Mouse (Mus musculus) embryonic facial prominence, embryonic 11.5 days (tissue): ENCODE data around the gene Pdpr. TPM values are rescaled to one million over a fixed set of nuclear protein-coding genes. Genes with fewer than 3 reads are reported as not detected.
"Not testable (repeated sequence)": the region's sequence is repeated elsewhere in the genome, so short reads cannot be mapped to it uniquely, and the experiment has no call there.

Experiments used
- ATAC-seq: fragments of 200-750 bp; cut with Nextera tagmentation; replicated peaks from 2 replicates; pipeline ENCODE4 v1.8.0; 2017; ENCODE audit warnings: low read depth; ENCODE audit not compliant: insufficient number of reproducible peaks, low FRiP score, low TSS enrichment
- DNase-seq: peaks from one replicate; pipeline ENCODE4 v3.0.0-alpha.2; 2015; ENCODE audit warnings: low spot score
- H3K27ac ChIP-seq: fragments of 300-500 bp; sonication (generic); replicated peaks from 2 replicates; pipeline ENCODE4 v1.5.1; 2014; ENCODE audit warnings: mild to moderate bottlenecking, low read depth, low read length, control low read depth
- H3K27me3 ChIP-seq: fragments of 300-500 bp; sonication (generic); 2 replicates; pipeline ENCODE4 v1.6.1; 2014; ENCODE audit warnings: mild to moderate bottlenecking, low read length, moderate library complexity, mixed read lengths; ENCODE audit not compliant: control insufficient read depth, insufficient read depth
- H3K36me3 ChIP-seq: fragments of 300-500 bp; sonication (generic); replicated peaks from 2 replicates; pipeline ENCODE4 v1.6.1; 2014; ENCODE audit warnings: low read depth, mild to moderate bottlenecking, low read length, moderate library complexity, mixed read lengths; ENCODE audit not compliant: control insufficient read depth, insufficient read depth
- H3K4me1 ChIP-seq: fragments of 300-500 bp; sonication (generic); 2 replicates; pipeline ENCODE4 v1.6.1; 2014; ENCODE audit warnings: low read length, mixed read lengths; ENCODE audit not compliant: control insufficient read depth, insufficient read depth
- H3K4me2 ChIP-seq: fragments of 300-500 bp; sonication (generic); 2 replicates; pipeline ENCODE4 v1.6.1; 2014; ENCODE audit warnings: low read depth, mild to moderate bottlenecking, control low read depth, low read length, moderate library complexity
- H3K4me3 ChIP-seq: fragments of 300-500 bp; sonication (generic); 2 replicates; pipeline ENCODE4 v1.5.1; 2014; ENCODE audit warnings: low read depth, low read length, control low read depth
- H3K9ac ChIP-seq: fragments of 300-500 bp; sonication (generic); replicated peaks from 2 replicates; pipeline ENCODE4 v1.6.1; 2014; ENCODE audit warnings: mild to moderate bottlenecking, control low read depth, low read length
- H3K9me3 ChIP-seq: fragments of 300-500 bp; sonication (generic); replicated peaks from 2 replicates; pipeline ENCODE4 v1.6.1; 2016; ENCODE audit warnings: mild to moderate bottlenecking, low read length, inconsistent platforms, mixed read lengths; ENCODE audit not compliant: control insufficient read depth
- WGBS: fragments of 180-500 bp; shearing (Covaris S2); extraction: QIAGEN DNeasy Blood & Tissue Kit; methylation state at CpG from one replicate; pipeline ENCODE4 v1.1.7; 2014; 5-methylcytosine and 5-hydroxymethylcytosine counted together
- polyA plus RNA-seq: library from polyadenylated mRNA; unstranded; fragments of >200 nt; fragmentation: Nextera tagmentation; extraction: Ambion mirVana; gene quantifications from 2 replicates; pipeline ENCODE4 v1.2.1, GENCODE M21; 2014

Pdpr gene
- polyA plus RNA-seq, 1 experiment from 2014 or later = 5.5 TPM

DNA sequence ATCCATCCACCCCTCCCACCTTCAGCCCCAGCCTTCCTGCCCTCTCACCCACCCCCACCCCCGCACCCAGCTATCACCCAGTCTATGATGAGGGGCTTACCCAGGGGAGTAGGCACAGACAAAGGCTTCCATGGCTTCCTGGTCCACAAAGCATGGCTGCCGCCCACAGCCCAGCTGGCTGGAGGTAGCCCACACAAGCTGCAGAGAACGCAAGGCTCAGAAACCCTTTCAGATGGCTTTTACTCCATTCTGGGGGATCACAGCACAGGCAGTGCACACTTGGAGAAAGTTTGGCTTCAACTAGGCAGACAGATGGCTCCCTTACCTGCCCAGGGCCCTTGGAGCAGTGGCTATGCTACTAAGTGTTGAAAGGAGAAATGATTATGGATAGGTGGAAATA, 18.5 kb upstream of the Pdpr start:
- no peaks in the 10 kb centered on the region for H3K9me3 ChIP-seq
- H3K27me3 ChIP-seq = no peaks in the 10 kb centered on the region
- DNase-seq = no peak
- no peaks in the 10 kb centered on the region for H3K4me1 ChIP-seq
- H3K4me2 ChIP-seq = no peak overlapping the region
- WGBS = 80% methylated on average over 3 of the region's 3 CpGs
- H3K36me3 ChIP-seq = no peaks in the 10 kb centered on the region
- ATAC-seq = no peak
- H3K9ac ChIP-seq = no peak overlapping the region
- no peak overlapping the region for H3K27ac ChIP-seq
- H3K4me3 ChIP-seq = no peak overlapping the region

- no peak overlapping the region for H3K9ac ChIP-seq
Observed at GRCm38 (mm10) chr8:111079461-111079860, 15.0 kb upstream of the Pdpr start.

GRCm38 (mm10) chr8:111079861-111080271, 14.6 kb upstream of the Pdpr start:
- DNase-seq = peak; percentile 58
- H3K4me3 ChIP-seq = no peak overlapping the region

More at GRCm38 (mm10) chr8:111079461-111079860, 15.0 kb upstream of the Pdpr start:
- no peaks in the 10 kb centered on the region for H3K36me3 ChIP-seq
- no peaks in the 10 kb centered on the region for H3K27me3 ChIP-seq
- H3K9me3 ChIP-seq = no peaks in the 10 kb centered on the region
- H3K4me1 ChIP-seq = no peaks in the 10 kb centered on the region
- H3K4me2 ChIP-seq = no peak overlapping the region
- no peak for DNase-seq
- WGBS = 64% methylated on average over 5 of the region's 5 CpGs
- ATAC-seq = no peak
- H3K4me3 ChIP-seq = no peak overlapping the region
- no peak overlapping the region for H3K27ac ChIP-seq

DNA sequence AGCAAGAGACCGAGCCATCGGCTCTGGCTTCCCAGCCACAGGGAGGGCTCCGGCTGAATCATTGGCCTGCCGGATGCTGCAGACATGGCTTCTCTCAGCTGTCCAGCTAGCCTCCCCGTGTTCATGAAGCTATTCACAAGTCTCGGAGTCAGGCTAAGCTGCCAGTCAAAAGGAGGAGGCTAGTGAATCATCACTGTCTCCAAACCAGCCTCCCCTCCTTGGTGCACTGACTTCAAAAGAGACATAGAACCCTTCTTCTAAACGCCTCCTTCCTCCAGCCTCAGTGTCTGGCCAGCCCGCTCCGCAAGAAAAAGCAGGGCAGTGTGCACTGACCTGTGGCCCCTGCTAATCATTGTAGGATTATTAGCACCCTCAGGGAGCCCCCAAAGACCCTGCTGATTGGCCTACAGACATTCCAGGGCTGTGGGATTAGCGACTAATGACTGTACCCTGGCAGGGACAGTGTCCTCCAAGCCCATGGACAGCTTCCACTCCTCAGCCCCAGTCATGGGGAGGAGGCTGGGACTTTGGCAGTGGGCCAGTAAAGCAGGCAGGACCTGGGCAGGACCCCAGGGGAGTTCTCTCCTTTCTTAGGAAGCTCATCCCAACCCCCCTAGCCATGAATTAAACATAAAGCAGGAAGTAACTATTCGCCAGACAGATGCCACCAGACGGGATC, 12.7 kb upstream of the Pdpr start:
- H3K27me3 ChIP-seq = no peaks in the 10 kb centered on the region
- H3K4me1 ChIP-seq = no peaks in the 10 kb centered on the region
- DNase-seq = no peak
- no peak overlapping the region for H3K4me2 ChIP-seq
- H3K36me3 ChIP-seq = no peaks in the 10 kb centered on the region
- ATAC-seq = peak; percentile 80
- H3K4me3 ChIP-seq = no peak overlapping the region
- no peak overlapping the region for H3K27ac ChIP-seq
- WGBS = 48% methylated on average over 12 of the region's 12 CpGs
- no peak overlapping the region for H3K9ac ChIP-seq
- no peaks in the 10 kb centered on the region for H3K9me3 ChIP-seq

More at GRCm38 (mm10) chr8:111079861-111080271, 14.6 kb upstream of the Pdpr start:
- Histone ChIP-seq H3K4me2 (no peak overlapping the region), H3K9ac (no peak overlapping the region), H3K9me3 (no peaks in the 10 kb centered on the region), H3K36me3 (no peaks in the 10 kb centered on the region), H3K27ac (no peak overlapping the region), H3K4me1 (no peaks in the 10 kb centered on the region), H3K27me3 (no peaks in the 10 kb centered on the region)
- no peak for ATAC-seq
- WGBS = 38% methylated on average over 6 of the region's 6 CpGs

- H3K9me3 ChIP-seq, H3K4me1 ChIP-seq, H3K27me3 ChIP-seq, H3K27ac ChIP-seq, DNase-seq, H3K9ac ChIP-seq, H3K4me3 ChIP-seq, H3K4me2 ChIP-seq, H3K36me3 ChIP-seq, ATAC-seq: not testable (repeated sequence)
- WGBS = 85% methylated on average over 5 of the region's 5 CpGs
Observed at GRCm38 (mm10) chr8:111083936-111084335, 10.5 kb upstream of the Pdpr start.

- Histone ChIP-seq H3K27ac (no peak overlapping the region), H3K4me2 (no peak overlapping the region), H3K9me3 (no peaks in the 10 kb centered on the region), H3K9ac (no peak overlapping the region), H3K36me3 (no peaks in the 10 kb centered on the region), H3K4me3 (no peak overlapping the region), H3K27me3 (no peaks in the 10 kb centered on the region), H3K4me1 (no peaks in the 10 kb centered on the region)
- ATAC-seq = no peak
- 2% methylated on average over 2 of the region's 2 CpGs for WGBS
- DNase-seq = peak; percentile 87
Observed at GRCm38 (mm10) chr8:111090126-111090525, 4.3 kb upstream of the Pdpr start.

GRCm38 (mm10) chr8:111091706-111092105, 2.7 kb upstream of the Pdpr start:
- 82% methylated on average over 7 of the region's 7 CpGs for WGBS
- no peaks in the 10 kb centered on the region; the same call in 1 of the 2 replicates for H3K4me1 ChIP-seq
- no peak overlapping the region for H3K9ac ChIP-seq
- H3K27ac ChIP-seq = no peak overlapping the region
- no peak for ATAC-seq
- H3K4me3 ChIP-seq = no peak overlapping the region
- no peak overlapping the region for H3K4me2 ChIP-seq
- no peaks in the 10 kb centered on the region for H3K9me3 ChIP-seq
- DNase-seq = no peak
- no peaks in the 10 kb centered on the region for H3K36me3 ChIP-seq
- H3K27me3 ChIP-seq = peaks cover 2% of the 10 kb centered on the region; the same call in 1 of the 2 replicates

- not testable (repeated sequence) for H3K36me3 ChIP-seq, H3K27me3 ChIP-seq, H3K9me3 ChIP-seq, H3K4me2 ChIP-seq, H3K27ac ChIP-seq, ATAC-seq, H3K4me1 ChIP-seq, H3K4me3 ChIP-seq, DNase-seq, H3K9ac ChIP-seq
- WGBS = 88% methylated on average over 5 of the region's 6 CpGs
Observed at GRCm38 (mm10) chr8:111092326-111092725, 2.1 kb upstream of the Pdpr start, which contains the start of gene Clec18a. TSS of gene Clec18a (minus strand) at chr8:111092426.
